In the genomic region with DNA sequence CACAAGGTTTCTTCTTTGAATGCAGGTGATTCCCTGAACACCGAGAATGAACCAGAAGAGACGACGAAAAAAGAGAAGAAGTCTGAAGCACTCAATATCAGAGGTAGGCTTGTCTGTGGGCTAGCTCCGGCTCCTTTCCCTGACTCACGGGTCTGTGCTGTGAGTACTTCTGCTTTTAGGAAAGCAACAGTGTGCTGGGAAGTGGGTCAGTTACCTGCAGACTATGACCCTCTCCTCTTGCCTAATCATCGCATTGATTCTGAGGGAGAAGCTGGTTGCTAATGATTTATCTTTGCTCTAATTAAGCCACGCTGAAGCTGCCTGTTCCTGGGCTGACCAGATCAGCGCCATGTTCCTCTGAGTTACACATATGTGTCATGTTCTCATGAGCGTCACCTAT, we compare ENCODE assay signal across 9 mouse cellular contexts. TPM values are rescaled to one million over a fixed set of nuclear protein-coding genes. Genes with fewer than 3 reads are reported as not detected.
A peak's percentile ranks its signal among the peaks of the same experiment; 100 is the strongest.
DNase-seq lines count a peak whose midpoint lies in the region; ATAC-seq and TF ChIP-seq lines count a peak whose summit lies in the region.
"Had no signal": no experiment of that assay in that cellular context is flagged by ENCODE, and none has a peak within 500 bp of the region (broad histone marks: within the 10 kb centered on the region; RNA-seq: fewer than 3 reads in every experiment).

No protein-coding gene starts in this region.

- TF ChIP-seq EP300 in MEL (IDR thresholded peaks at IDR 0.05; ENCODE audit: low read depth in 1 of 2, low read length in 2 of 2) = peak in 1 of 2 experiments; percentile 44; a peak in 1 of 4 replicates
- peak; percentile 62 for TF ChIP-seq EP300 in liver, postnatal 0 days (IDR thresholded peaks at IDR 0.05; ENCODE audit: low read depth)

- no peaks in the 10 kb centered on the region for H3K36me3 ChIP-seq in heart, embryonic 11.5 days (ENCODE audit: control insufficient read depth, insufficient read depth, low read length)
- peaks cover 0 to 19% of the 10 kb centered on the region in 2 experiments; a peak in 3 of 4 replicates for H3K36me3 ChIP-seq in MEL (ENCODE audit: control insufficient read depth in 1 of 2, insufficient read depth in 2 of 2, low read length in 2 of 2)
- no peaks in the 10 kb centered on the region for H3K36me3 ChIP-seq in hindbrain, embryonic 14.5 days (replicated peaks; ENCODE audit: control insufficient read depth, insufficient read depth)
- peaks cover 23% of the 10 kb centered on the region for H3K36me3 ChIP-seq in liver, postnatal 0 days (replicated peaks; ENCODE audit: insufficient read depth, low read length)

- no peak for ATAC-seq in heart, embryonic 11.5 days (replicated peaks; ENCODE audit: insufficient number of reproducible peaks, low FRiP score, low TSS enrichment)
- ATAC-seq in hindbrain, embryonic 14.5 days (ENCODE audit: low FRiP score) = no peak
- ATAC-seq in liver, postnatal 0 days = peak; percentile 62

- no peaks in the 10 kb centered on the region for H3K9me3 ChIP-seq in heart, embryonic 11.5 days (replicated peaks; ENCODE audit: control insufficient read depth, low read length)
- no peaks in the 10 kb centered on the region for H3K9me3 ChIP-seq in MEL (replicated peaks; ENCODE audit: insufficient read depth, low read length)
- no peaks in the 10 kb centered on the region for H3K9me3 ChIP-seq in hindbrain, embryonic 14.5 days (ENCODE audit: control insufficient read depth, low read length)
- H3K9me3 ChIP-seq in liver, postnatal 0 days (ENCODE audit: low read length) = no peaks in the 10 kb centered on the region

- H3K27ac ChIP-seq in heart, embryonic 11.5 days (ENCODE audit: low read depth, low read length) = no peak overlapping the region; the same call in 1 of the 2 replicates
- no peak overlapping the region for H3K27ac ChIP-seq in MEL (ENCODE audit: control insufficient read depth, low read depth, low read length)
- no peak overlapping the region for H3K27ac ChIP-seq in hindbrain, embryonic 14.5 days
- H3K27ac ChIP-seq in liver, postnatal 0 days (ENCODE audit: low read depth) = peak overlapping the region; percentile 93

- H3K79me2 ChIP-seq in MEL (ENCODE audit: control insufficient read depth, insufficient read depth, low read length, poor library complexity) = no peaks in the 10 kb centered on the region; the same call in 1 of the 2 replicates

- peaks cover 38% of the 10 kb centered on the region for H3K27me3 ChIP-seq in heart, embryonic 11.5 days (ENCODE audit: control insufficient read depth, insufficient read depth, low read length)
- H3K27me3 ChIP-seq in MEL (ENCODE audit: control insufficient read depth in 1 of 2, insufficient read depth in 2 of 2, low read length in 2 of 2) = no peaks in the 10 kb centered on the region
- H3K27me3 ChIP-seq in hindbrain, embryonic 14.5 days (ENCODE audit: control insufficient read depth, insufficient read depth, low read length) = peaks cover 16% of the 10 kb centered on the region; the same call in 1 of the 2 replicates
- no peaks in the 10 kb centered on the region; the same call in 1 of the 2 replicates for H3K27me3 ChIP-seq in liver, postnatal 0 days (ENCODE audit: insufficient read depth, low read length)

- TF ChIP-seq RAD21 in MEL (IDR thresholded peaks at IDR 0.05; ENCODE audit: low read depth, low read length) = no peak

- intact Hi-C loops in heart, postnatal 10 days (cut with DNase I) = no loop called here

- H3K4me1 ChIP-seq in heart, embryonic 11.5 days (ENCODE audit: control insufficient read depth, insufficient read depth, low read length) = peaks cover 8% of the 10 kb centered on the region; the same call in 1 of the 2 replicates
- peaks cover 19 to 32% of the 10 kb centered on the region in 2 experiments for H3K4me1 ChIP-seq in MEL (ENCODE audit: control insufficient read depth in 1 of 2, insufficient read depth in 2 of 2, low read length in 2 of 2)
- H3K4me1 ChIP-seq in hindbrain, embryonic 14.5 days (replicated peaks; ENCODE audit: control insufficient read depth, insufficient read depth, low read length) = 0 out of 2 replicates have a peak, but pooled peaks cover 13% of the 10 kb centered on the region
- peaks cover 49% of the 10 kb centered on the region for H3K4me1 ChIP-seq in liver, postnatal 0 days (ENCODE audit: insufficient read depth)

- peak overlapping the region; percentile 71 for H3K4me3 ChIP-seq in heart, embryonic 11.5 days (ENCODE audit: low read depth, low read length)
- H3K4me3 ChIP-seq in MEL (ENCODE audit: control insufficient read depth in 1 of 2, insufficient read depth in 1 of 2, low read depth in 2 of 2, low read length in 2 of 2) = peak overlapping the region; percentile 76 to 83; a peak in 2 of 4 replicates
- H3K4me3 ChIP-seq in hindbrain, embryonic 14.5 days (replicated peaks; ENCODE audit: low read length) = peak overlapping the region; percentile 64
- H3K4me3 ChIP-seq in liver, postnatal 0 days (ENCODE audit: low read depth, low read length) = peak overlapping the region; percentile 76

- H3K4me2 ChIP-seq in heart, embryonic 11.5 days = peak overlapping the region; percentile 34
- peak overlapping the region; percentile 84 for H3K4me2 ChIP-seq in hindbrain, embryonic 14.5 days (replicated peaks)
- H3K4me2 ChIP-seq in liver, postnatal 0 days (ENCODE audit: low read depth, low read length) = peak overlapping the region; percentile 72

- WGBS in heart, embryonic 11.5 days (ENCODE audit: insufficient replicate concordance) = 69% methylated on average over 9 of the region's 9 CpGs
- WGBS in hindbrain, embryonic 14.5 days = 85% methylated on average over 9 of the region's 9 CpGs
- 44% methylated on average over 9 of the region's 9 CpGs for WGBS in liver, postnatal 0 days (ENCODE audit: insufficient replicate concordance)

- DNase-seq in heart, postnatal 10 days = no peak
- peak; percentile 77 for DNase-seq in MEL (ENCODE audit: low read depth, low spot score)
- DNase-seq in hindbrain, embryonic 14.5 days (ENCODE audit: low spot score) = no peak
- peak; percentile 57 for DNase-seq in liver, postnatal 0 days
- DNase-seq in frontal cortex, postnatal 14 days (ENCODE audit: low spot score in 2 of 2) = no peak
- no peak for DNase-seq in B cell, adult 2 months
- no peak for DNase-seq in kidney, adult 8-10 months
- DNase-seq: kidney, postnatal 4 days had no signal

- H3K9ac ChIP-seq in heart, embryonic 11.5 days (ENCODE audit: low read depth, low read length) = peak overlapping the region; percentile 75; the same call in 1 of the 2 replicates
- H3K9ac ChIP-seq in MEL (ENCODE audit: control insufficient read depth, low read depth, low read length, poor library complexity, severe bottlenecking) = peak overlapping the region; percentile 31; the same call in 1 of the 2 replicates
- H3K9ac ChIP-seq in hindbrain, embryonic 14.5 days = no peak overlapping the region
- H3K9ac ChIP-seq in liver, postnatal 0 days (replicated peaks) = peak overlapping the region; percentile 78

- TF ChIP-seq POLR2A in MEL (IDR thresholded peaks at IDR 0.05; ENCODE audit: control insufficient read depth in 1 of 2, insufficient read depth in 1 of 2, low read depth in 1 of 2, low read length in 2 of 2, poor library complexity in 1 of 2) = no peak

- TF ChIP-seq CTCF in MEL (IDR thresholded peaks at IDR 0.05 in 2 of 3, conservative IDR thresholded peaks at IDR 0.05 in 1 of 3; ENCODE audit: control insufficient read depth in 1 of 3, insufficient read depth in 1 of 3, low read depth in 2 of 3, low read length in 3 of 3, poor library complexity in 1 of 3, severe bottlenecking in 1 of 3) = no peak
- no peak for TF ChIP-seq CTCF in liver, postnatal 0 days (IDR thresholded peaks at IDR 0.05; ENCODE audit: low read depth)

TF ChIP-seq in MEL, 35 proteins besides CTCF, POLR2A, EP300 and RAD21:
- no peak for TF ChIP-seq ZMIZ1 (IDR thresholded peaks at IDR 0.05; ENCODE audit: low read depth, low read length)
- 0 out of 2 replicates have a peak, but pooled peaks have one; percentile 21 for TF ChIP-seq ETS1 (IDR thresholded peaks at IDR 0.05; ENCODE audit: low read depth, low read length)
- TF ChIP-seq TBP (IDR thresholded peaks at IDR 0.05; ENCODE audit: low read depth, low read length) = peak; percentile 92
TF ChIP-seq in MEL: peak in this region for 2.

RNA-seq across cellular contexts. Expression of a gene that starts 1.7 kb away (rescaled TPM):
- 3.9 and 5.0 TPM in 2 replicates for polyA plus RNA-seq in heart, embryonic 11.5 days (2014; fragmentation: Nextera tagmentation; extraction: Ambion mirVana)
- not detected for total RNA-seq in heart, postnatal 10 days (2021)
- total RNA-seq in MEL (2012; rRNA removed) = 2.1 and 3.9 TPM in 2 replicates
- polyA plus RNA-seq in MEL (2012; ENCODE audit: insufficient read depth in 1 of 2, insufficient read length in 2 of 2, low read depth in 1 of 2, low replicate concordance in 2 of 2, missing spikeins in 1 of 2) = 1 to 10 TPM in 1 of 2 experiments, not detected in 1; 7.9 TPM
- 6.8 and 8.5 TPM in 2 replicates for polyA plus RNA-seq in hindbrain, embryonic 14.5 days (2014; fragmentation: Nextera tagmentation; extraction: Ambion mirVana)
- 8.0 and 9.1 TPM in 2 replicates for polyA plus RNA-seq in liver, postnatal 0 days (2015; fragmentation: Nextera tagmentation; extraction: Ambion mirVana)

Comparison
In these comparisons a context has a peak if more than half of its experiments do, and no peak if none do; other contexts are left out.
1. H3K4me2 ChIP-seq: peak in every context shown above with its lines; median percentile 84 in hindbrain, embryonic 14.5 days; 72 in liver, postnatal 0 days; 34 in heart, embryonic 11.5 days.
2. DNase-seq: peak in MEL (single experiment) and liver, postnatal 0 days (single experiment); none in heart, postnatal 10 days (0 of 2), hindbrain, embryonic 14.5 days (single experiment), frontal cortex, postnatal 14 days (0 of 2), B cell, adult 2 months (0 of 2) and kidney, adult 8-10 months (0 of 2).
3. Peak in every context shown above with its lines, with median percentiles within 50 percentile points of each other: H3K4me3 ChIP-seq.